Mouse (Mus musculus) E14TG2a.4 (cell line): ENCODE measurements at regions not wholly inside any gene's neighbourhood (a gene's known extent, or its start where the extent isn't known, plus 50 kb on each side); places are given as distances from the start of the nearest gene placed in this dataset.

Source experiments
- H3K27me3 ChIP-seq: 2 replicates; pipeline ENCODE4 v1.6.1; 2014; ENCODE audit warnings: low read length, control low read depth; ENCODE audit not compliant: insufficient read depth
- H3K36me3 ChIP-seq: 2 replicates; pipeline ENCODE4 v1.6.1; 2014; ENCODE audit warnings: low read length, control low read depth; ENCODE audit not compliant: insufficient read depth
- H3K4me1 ChIP-seq: replicated peaks from 2 replicates; pipeline ENCODE4 v1.6.1; 2014; ENCODE audit warnings: low read depth, low read length, control low read depth
- H3K4me3 ChIP-seq: replicated peaks from 2 replicates; pipeline ENCODE4 v1.5.1; 2014; ENCODE audit warnings: mild to moderate bottlenecking, low read length
- H3K9me3 ChIP-seq: 2 replicates; pipeline ENCODE4 v1.6.1; 2014; ENCODE audit warnings: low read length, control low read depth
- CTCF ChIP-seq: conservative IDR thresholded peaks from 2 replicates; pipeline ENCODE4 v1.5.1; 2014; ENCODE audit warnings: low read length
- NANOG ChIP-seq: IDR thresholded peaks from 2 replicates; pipeline ENCODE4 v1.6.1; 2014; ENCODE audit warnings: borderline replicate concordance, low read length, mixed read lengths
- POU5F1 ChIP-seq: IDR thresholded peaks from 2 replicates; pipeline ENCODE4 v1.6.1; 2014; ENCODE audit warnings: low read length, borderline replicate concordance

DNA sequence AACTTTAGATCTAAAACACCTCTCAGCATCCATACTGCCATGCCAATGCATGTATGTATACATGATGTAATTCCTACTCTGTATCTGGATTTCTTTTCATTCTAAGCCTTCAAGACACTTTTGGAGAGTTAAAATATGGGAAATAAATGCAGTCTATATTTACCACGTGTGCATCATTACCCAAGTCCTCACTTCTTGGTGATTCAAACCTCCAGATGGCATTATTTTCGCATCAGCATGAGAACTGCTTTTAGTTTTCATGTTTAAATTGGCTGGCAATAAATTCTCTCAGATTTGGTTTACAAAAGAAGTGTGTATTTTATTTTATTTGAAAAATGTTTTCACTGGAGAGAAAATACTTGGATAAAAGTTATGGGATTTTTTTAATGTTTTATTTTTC is 942.8 kb downstream of the Brinp1 start:
- H3K36me3 ChIP-seq, result no peaks in the 10 kb centered on the region
- TF ChIP-seq POU5F1, result no peak
- TF ChIP-seq NANOG, result no peak
- no peak for TF ChIP-seq CTCF
- no peaks in the 10 kb centered on the region for H3K27me3 ChIP-seq
- H3K9me3 ChIP-seq, result no peaks in the 10 kb centered on the region
- H3K4me3 ChIP-seq, result no peak overlapping the region
- H3K4me1 ChIP-seq, result no peaks in the 10 kb centered on the region

DNA sequence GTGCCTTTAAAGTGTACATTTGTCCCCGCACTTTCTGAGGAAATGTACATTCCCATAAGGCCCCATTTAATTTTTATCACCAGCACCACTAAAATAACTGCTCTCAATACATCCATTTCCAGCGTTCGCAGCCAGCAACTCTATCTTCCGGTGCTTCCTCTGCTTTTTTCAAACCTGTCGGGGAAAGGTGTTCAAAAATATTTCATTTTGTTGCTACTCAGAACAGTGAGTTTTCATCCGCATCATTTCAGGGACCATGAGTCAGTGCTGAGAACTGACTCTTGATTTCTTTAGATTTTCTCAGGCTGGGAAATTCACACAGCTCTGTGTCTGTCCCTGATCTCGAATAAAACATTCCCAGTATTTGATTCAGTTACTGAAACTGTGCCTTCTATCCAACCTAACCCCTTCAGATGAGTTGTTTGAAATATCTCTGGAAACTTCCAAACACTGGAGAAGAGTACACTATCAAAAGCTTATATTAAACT is 959.4 kb downstream of the Brinp1 start:
- no peak overlapping the region for H3K4me3 ChIP-seq
- H3K9me3 ChIP-seq, result no peaks in the 10 kb centered on the region
- no peaks in the 10 kb centered on the region for H3K36me3 ChIP-seq
- no peaks in the 10 kb centered on the region for H3K27me3 ChIP-seq
- H3K4me1 ChIP-seq, result no peaks in the 10 kb centered on the region
- TF ChIP-seq POU5F1, result no peak
- no peak for TF ChIP-seq CTCF

DNA sequence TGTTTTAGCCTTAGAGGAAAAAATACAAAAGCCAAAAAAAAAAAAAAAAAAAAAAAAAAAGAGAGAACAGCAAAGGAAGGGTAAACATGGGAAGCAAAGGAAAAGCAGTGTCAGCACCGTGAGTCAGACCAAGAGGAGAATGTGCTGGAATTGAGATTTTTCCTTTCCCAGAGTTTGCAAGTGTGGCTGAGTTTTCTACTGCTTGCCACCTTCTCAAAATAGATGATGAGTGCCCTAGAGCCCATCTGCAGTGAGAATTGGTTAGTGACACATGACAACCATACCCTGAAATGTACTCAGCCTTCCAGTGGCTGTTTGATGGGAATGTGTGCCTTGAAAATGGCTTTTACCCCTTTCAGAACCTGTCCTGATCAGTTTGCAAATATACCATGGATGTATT is 990.7 kb downstream of the Brinp1 start:
- TF ChIP-seq CTCF, result no peak
- no peak for TF ChIP-seq POU5F1
- no peak for TF ChIP-seq NANOG
- no peaks in the 10 kb centered on the region for H3K9me3 ChIP-seq

DNA sequence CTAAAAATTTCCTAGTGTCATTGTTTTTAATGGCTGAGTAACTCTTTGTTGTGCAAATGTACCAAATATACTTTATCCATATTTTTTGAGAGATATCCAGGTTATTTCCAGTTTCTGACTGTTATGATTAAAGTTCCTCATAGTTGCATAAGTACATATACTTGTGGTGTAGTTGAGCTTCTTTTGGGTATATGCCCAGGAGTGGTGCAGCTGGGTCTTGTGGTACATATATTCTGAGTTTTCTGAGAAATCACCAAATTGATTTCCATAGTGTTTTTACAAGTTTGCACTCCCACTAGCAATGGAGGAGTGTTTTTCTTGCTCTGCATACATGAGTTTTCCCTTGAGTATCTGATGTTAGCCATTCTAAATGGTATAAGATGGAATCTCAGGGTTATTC is 1006.2 kb downstream of the Brinp1 start:
- Histone ChIP-seq H3K4me3 (no peak overlapping the region), H3K36me3 (no peaks in the 10 kb centered on the region), H3K9me3 (no peaks in the 10 kb centered on the region), H3K4me1 (no peaks in the 10 kb centered on the region), H3K27me3 (no peaks in the 10 kb centered on the region)
- TF ChIP-seq NANOG, result no peak
- TF ChIP-seq POU5F1, result no peak
- no peak for TF ChIP-seq CTCF

More for the DNA sequence above, 990.7 kb downstream of the Brinp1 start:
- Histone ChIP-seq H3K27me3 (no peaks in the 10 kb centered on the region), H3K4me1 (no peaks in the 10 kb centered on the region), H3K36me3 (no peaks in the 10 kb centered on the region), H3K4me3 (no peak overlapping the region)

DNA sequence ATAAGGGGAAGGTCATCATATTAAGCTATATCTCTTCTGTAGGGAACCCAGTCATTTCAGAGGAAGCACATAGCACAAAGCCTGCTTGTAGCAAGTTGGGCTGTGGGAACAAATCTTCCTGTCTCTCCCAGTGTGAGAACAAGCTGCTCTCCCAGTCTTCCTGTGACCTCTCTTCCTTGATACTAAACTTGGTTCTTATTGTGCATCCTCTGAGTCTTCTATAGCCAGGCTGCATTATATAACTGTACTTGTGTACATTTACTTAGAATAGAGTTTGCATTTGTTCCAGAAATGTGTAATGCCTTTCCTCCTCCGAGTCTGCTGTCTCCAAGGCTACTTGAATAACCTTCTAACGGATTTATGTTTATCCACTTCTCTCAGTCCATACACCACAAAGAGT is 1021.7 kb downstream of the Brinp1 start:
- Histone ChIP-seq H3K4me3 (no peak overlapping the region), H3K27me3 (no peaks in the 10 kb centered on the region), H3K36me3 (no peaks in the 10 kb centered on the region), H3K4me1 (no peaks in the 10 kb centered on the region), H3K9me3 (no peaks in the 10 kb centered on the region)
- TF ChIP-seq POU5F1 (no peak), NANOG (no peak), CTCF (no peak)

DNA sequence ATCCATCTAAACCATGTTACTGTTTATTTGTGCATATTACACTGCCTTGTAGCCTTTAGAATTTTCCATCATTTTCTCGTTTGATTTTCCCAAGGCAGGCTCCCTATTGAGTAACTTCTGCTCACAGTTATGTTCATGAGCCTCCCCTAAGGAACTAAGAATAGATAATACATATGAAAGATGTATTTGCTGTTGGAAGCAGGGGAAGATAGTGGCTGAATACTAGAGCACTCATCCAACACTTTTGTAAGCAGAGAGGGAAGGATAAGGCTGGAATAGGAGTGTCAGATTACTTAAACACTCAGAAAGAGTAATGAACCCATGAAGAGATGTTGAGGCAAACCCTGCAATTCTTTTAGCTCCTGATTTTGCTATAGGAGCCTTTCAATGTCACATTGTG is 1055.1 kb downstream of the Brinp1 start:
- TF ChIP-seq NANOG (no peak), POU5F1 (no peak), CTCF (no peak)
- H3K27me3 ChIP-seq, result no peaks in the 10 kb centered on the region
- H3K9me3 ChIP-seq, result no peaks in the 10 kb centered on the region
- H3K4me1 ChIP-seq, result no peaks in the 10 kb centered on the region
- H3K4me3 ChIP-seq, result no peak overlapping the region
- no peaks in the 10 kb centered on the region for H3K36me3 ChIP-seq

DNA sequence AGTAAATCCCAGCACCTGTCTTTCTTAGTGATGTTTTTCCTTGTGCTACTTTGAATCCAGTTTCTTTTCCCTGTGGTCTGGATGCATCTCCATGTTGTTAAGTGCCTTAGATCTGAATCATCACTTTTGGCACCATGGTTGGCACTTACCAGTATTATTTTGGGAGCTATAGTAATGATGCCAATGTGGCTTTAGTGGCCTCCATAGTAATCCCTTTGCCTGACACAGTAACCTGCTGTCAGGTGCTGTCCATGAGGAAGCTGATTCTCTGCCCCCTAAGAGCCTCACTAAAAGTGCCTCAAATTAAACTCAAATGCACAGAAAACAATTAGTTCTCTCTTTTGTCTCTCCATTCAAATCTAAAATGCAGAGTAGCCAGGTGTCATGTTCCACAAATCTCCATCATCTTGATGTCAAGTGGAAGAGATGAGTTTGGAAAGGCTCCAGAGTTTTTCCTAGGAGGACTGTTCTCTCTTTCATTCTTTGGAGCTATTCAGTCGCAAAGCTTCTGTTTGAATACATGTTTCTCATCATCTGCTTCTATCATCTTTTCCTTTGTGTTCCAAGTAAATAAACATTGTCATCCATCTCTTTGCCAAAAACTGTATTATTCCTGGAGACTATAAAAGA is 1062.1 kb downstream of the Brinp1 start:
- no peak overlapping the region for H3K4me3 ChIP-seq
- no peaks in the 10 kb centered on the region for H3K9me3 ChIP-seq
- TF ChIP-seq POU5F1, result no peak
- no peak for TF ChIP-seq CTCF
- TF ChIP-seq NANOG, result no peak
- no peaks in the 10 kb centered on the region for H3K27me3 ChIP-seq
- H3K4me1 ChIP-seq, result no peaks in the 10 kb centered on the region
- H3K36me3 ChIP-seq, result no peaks in the 10 kb centered on the region

DNA sequence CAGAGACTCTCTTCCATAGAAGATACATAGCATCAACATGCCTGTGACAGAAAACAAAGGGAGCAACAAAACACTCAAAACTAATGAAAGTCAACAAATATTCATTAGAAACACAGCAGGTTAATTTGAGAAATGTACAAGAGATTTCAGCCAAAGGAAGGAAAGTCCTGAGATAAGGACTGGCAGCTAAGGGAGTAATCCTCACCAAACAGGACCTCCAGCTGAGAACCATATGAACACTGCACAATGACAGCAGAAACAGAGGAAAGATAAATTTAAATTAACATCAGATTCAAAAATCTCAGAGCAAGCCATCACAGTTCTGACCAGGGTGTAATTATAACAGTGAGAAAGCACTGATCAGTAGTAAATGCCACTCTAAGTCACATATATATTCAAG is 1060.6 kb downstream of the Tlr4 start:
- Histone ChIP-seq H3K4me1 (no peaks in the 10 kb centered on the region), H3K27me3 (no peaks in the 10 kb centered on the region), H3K36me3 (no peaks in the 10 kb centered on the region), H3K9me3 (no peaks in the 10 kb centered on the region), H3K4me3 (no peak overlapping the region)
- TF ChIP-seq POU5F1 (no peak), NANOG (no peak), CTCF (no peak)

DNA sequence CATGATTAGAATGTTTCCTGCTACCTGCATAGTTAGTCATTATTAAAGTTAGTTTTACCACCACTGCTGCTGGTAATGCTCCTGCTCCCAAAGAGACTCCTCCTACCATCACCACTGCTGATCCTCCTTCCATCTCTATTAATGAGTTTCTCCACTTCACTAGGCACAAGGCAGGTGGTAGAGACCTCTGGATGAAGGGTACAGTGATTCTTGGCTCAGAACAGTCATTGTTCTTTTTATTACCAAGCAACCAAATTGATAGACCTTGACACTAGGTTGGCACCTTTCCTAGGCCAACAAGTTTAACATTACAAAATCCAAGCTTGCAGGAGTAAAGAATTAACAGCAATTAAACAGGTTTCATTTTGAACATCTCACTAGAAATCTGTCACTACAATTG is 1057.8 kb downstream of the Tlr4 start:
- TF ChIP-seq NANOG (no peak), POU5F1 (no peak), CTCF (no peak)
- Histone ChIP-seq H3K36me3 (no peaks in the 10 kb centered on the region), H3K4me1 (no peaks in the 10 kb centered on the region)

More for the DNA sequence above, 1057.8 kb downstream of the Tlr4 start:
- no peak overlapping the region for H3K4me3 ChIP-seq
- H3K27me3 ChIP-seq, result no peaks in the 10 kb centered on the region
- no peaks in the 10 kb centered on the region for H3K9me3 ChIP-seq
